Mouse (Mus musculus) heart, postnatal 0 days (tissue): ENCODE results near the gene Zcchc14.
"Not testable (repeated sequence)": the region's sequence is repeated elsewhere in the genome, so short reads cannot be mapped to it uniquely, and the experiment has no call there.

ENCODE experiments used
- CTCF ChIP-seq: IDR thresholded peaks from 2 replicates; pipeline ENCODE4 v1.5.1; 2016; ENCODE audit warnings: antibody characterized with exemption, control low read depth, low read depth
- EP300 ChIP-seq: IDR thresholded peaks from 2 replicates; pipeline ENCODE4 v1.6.1; 2016; ENCODE audit warnings: antibody characterized with exemption, low read depth

DNA sequence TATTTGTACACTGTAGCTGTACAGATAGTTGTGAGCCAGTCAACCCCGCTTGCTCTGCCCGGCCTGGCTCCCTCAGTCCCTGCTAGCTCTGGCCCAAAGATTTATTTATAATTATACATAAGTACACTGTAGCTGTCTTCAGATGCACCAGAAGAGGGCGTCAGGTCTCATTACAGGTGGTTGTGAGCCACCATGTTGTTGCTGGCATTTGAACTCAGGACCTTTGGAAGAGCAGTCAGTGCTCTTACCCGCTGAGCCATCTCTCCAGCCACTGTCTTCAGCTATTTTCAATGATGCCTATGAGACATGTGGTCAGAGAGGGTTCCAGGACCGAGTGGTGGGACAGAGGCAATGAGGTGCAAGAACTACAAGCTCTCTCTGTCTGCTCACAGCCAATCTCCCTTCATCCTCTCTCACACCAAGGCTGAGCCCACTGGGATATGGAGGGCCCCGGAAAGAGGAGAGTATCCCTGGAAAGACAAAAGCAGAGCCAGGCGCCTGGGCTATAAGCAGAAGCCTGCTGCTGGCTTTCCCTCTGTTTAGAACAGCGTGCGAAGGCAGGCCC, 15.3 kb upstream of the Zcchc14 start:
- TF ChIP-seq EP300, CTCF: not testable (repeated sequence)
